Mouse (Mus musculus) bone marrow, adult 2 months (tissue): ENCODE data around the gene ccdc198. TPM values are rescaled to one million over a fixed set of nuclear protein-coding genes. Genes with fewer than 3 reads are reported as not detected.
A peak's percentile ranks its signal among the peaks of the same experiment; 100 is the strongest.
"Not testable (repeated sequence)": the region's sequence is repeated elsewhere in the genome, so short reads cannot be mapped to it uniquely, and the experiment has no call there.

Experiments used
- H3K27ac ChIP-seq: fragments of 200-500 bp; 2 replicates; pipeline ENCODE4 v1.5.1; 2012; ENCODE audit warnings: low read depth, mild to moderate bottlenecking, control low read depth, inconsistent platforms, low read length; ENCODE audit not compliant: control insufficient read depth, poor library complexity, insufficient read depth
- H3K4me1 ChIP-seq: fragments of 200-500 bp; 2 replicates; pipeline ENCODE4 v1.6.1; 2011; ENCODE audit warnings: low read length; ENCODE audit not compliant: control insufficient read depth, insufficient read depth
- H3K4me3 ChIP-seq: fragments of 200-500 bp; replicated peaks from 2 replicates; pipeline ENCODE3; 2011; ENCODE audit warnings: mild to moderate bottlenecking, low read depth, low read length, control low read depth; ENCODE audit not compliant: control insufficient read depth
- CTCF ChIP-seq: fragments of 200-500 bp; IDR thresholded peaks from 2 replicates; pipeline ENCODE4 v1.5.1; 2011; ENCODE audit warnings: low read length, control low read depth; ENCODE audit not compliant: control insufficient read depth, insufficient read depth
- POLR2A ChIP-seq: fragments of 200-500 bp; IDR thresholded peaks from 2 replicates; pipeline ENCODE4 v1.6.1; 2011; ENCODE audit warnings: low read depth, mild to moderate bottlenecking, control low read depth, low read length, borderline replicate concordance; ENCODE audit not compliant: control insufficient read depth
- WGBS: fragments of 180-500 bp; shearing (Covaris S2); methylation state at CpG from one replicate; pipeline ENCODE4 v1.1.7; 2018; 5-methylcytosine and 5-hydroxymethylcytosine counted together
- polyA plus RNA-seq: library from polyadenylated mRNA; stranded (reverse); fragments of >200 nt; gene quantifications from 2 replicates; pipeline ENCODE4 v1.2.4, GENCODE M21; 2011; ENCODE audit warnings: low replicate concordance; ENCODE audit not compliant: missing spikeins, insufficient read depth, insufficient read length

Gene ccdc198
- polyA plus RNA-seq, 1 experiment: not detected

DNA sequence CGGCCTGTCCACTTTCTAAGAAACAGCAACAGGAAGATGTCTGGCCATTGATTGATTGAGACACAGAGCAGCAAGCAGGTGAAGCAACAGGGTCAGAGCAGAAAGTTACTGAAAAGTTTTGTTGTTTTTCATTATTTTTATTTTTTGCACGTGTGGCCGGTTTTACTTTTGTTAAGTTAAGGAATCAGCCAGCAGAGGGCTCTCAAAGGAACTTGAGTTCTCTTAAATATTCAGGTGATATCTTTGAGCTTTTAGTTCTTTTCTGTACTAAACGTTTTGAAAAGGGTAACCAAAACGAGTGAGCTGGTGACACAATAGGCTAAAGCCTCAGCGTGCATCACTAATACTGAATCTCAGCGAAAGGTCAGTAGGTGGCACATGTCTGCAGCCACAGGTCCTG, 26.6 kb downstream of the ccdc198 start:
- no peak overlapping the region for H3K4me3 ChIP-seq
- TF ChIP-seq POLR2A: no peak
- TF ChIP-seq CTCF: no peak
- no peaks in the 10 kb centered on the region; the same call in 1 of the 2 replicates for H3K4me1 ChIP-seq
- WGBS: 69% methylated on average over 7 of the region's 7 CpGs
- H3K27ac ChIP-seq: no peak overlapping the region

GRCm38 (mm10) chr14:49210215-49210614, 35.1 kb downstream of the ccdc198 start:
- not testable (repeated sequence) for H3K27ac ChIP-seq, H3K4me1 ChIP-seq, H3K4me3 ChIP-seq
- 34% methylated on average over 3 of the region's 3 CpGs for WGBS

- Histone ChIP-seq H3K4me1 (no peaks in the 10 kb centered on the region), H3K27ac (no peak overlapping the region), H3K4me3 (no peak overlapping the region)
- no peak for TF ChIP-seq POLR2A
- TF ChIP-seq CTCF: no peak
- 64% methylated on average over 9 of the region's 9 CpGs for WGBS
These were observed 44.0 kb downstream of the ccdc198 start for GRCm38 (mm10) chr14:49201073-49201778.

- TF ChIP-seq POLR2A (no peak), CTCF (no peak)
- WGBS: 91% methylated on average over 2 of the region's 2 CpGs
- no peak overlapping the region for H3K27ac ChIP-seq
- H3K4me1 ChIP-seq: no peaks in the 10 kb centered on the region
- no peak overlapping the region for H3K4me3 ChIP-seq
These were observed 48.2 kb downstream of the ccdc198 start for GRCm38 (mm10) chr14:49197031-49197527.

DNA sequence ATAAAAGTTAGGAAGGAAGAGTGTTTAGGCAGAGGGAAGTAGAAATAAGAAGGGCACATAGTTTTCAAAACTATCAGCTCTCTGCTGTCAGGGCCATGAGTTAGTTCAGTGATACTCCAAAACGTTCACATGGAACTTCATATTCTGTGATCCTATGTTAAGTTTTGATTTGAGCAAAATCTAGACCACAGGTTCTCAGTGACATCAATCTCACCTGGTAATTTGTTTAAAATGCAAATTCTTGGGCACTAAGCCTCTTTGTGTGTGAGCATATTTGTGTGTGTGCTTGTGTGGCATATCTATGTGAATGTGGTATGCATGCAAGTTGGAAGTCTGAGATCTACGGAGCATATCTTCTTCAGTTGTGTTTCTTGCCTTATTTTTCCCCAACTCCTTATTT, 59.0 kb downstream of the ccdc198 start:
- Histone ChIP-seq H3K4me1 (no peaks in the 10 kb centered on the region), H3K4me3 (no peak overlapping the region), H3K27ac (no peak overlapping the region)
- WGBS: 78% methylated on average over 2 of the region's 2 CpGs
- TF ChIP-seq POLR2A (no peak), CTCF (no peak)

DNA sequence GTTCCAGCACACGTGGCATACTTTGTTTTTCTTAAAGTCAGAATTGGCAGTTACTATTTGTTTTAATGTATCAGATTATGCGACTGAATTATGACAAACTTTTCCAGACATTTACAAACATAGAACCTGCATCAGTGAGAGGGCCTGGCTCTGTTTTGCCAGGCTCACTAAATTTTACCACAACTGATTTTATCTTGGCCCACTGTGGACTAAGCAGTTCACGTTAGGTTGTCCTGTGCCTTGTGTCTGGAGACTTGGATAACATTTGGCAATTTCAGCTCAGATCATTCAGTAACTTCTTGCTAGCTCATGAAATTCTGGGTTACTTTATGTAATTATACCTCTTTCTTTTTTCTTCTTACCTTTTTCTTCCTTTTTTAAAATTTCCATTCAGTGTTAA, 65.5 kb downstream of the ccdc198 start:
- WGBS: 70% methylated on average over 3 of the region's 3 CpGs

DNA sequence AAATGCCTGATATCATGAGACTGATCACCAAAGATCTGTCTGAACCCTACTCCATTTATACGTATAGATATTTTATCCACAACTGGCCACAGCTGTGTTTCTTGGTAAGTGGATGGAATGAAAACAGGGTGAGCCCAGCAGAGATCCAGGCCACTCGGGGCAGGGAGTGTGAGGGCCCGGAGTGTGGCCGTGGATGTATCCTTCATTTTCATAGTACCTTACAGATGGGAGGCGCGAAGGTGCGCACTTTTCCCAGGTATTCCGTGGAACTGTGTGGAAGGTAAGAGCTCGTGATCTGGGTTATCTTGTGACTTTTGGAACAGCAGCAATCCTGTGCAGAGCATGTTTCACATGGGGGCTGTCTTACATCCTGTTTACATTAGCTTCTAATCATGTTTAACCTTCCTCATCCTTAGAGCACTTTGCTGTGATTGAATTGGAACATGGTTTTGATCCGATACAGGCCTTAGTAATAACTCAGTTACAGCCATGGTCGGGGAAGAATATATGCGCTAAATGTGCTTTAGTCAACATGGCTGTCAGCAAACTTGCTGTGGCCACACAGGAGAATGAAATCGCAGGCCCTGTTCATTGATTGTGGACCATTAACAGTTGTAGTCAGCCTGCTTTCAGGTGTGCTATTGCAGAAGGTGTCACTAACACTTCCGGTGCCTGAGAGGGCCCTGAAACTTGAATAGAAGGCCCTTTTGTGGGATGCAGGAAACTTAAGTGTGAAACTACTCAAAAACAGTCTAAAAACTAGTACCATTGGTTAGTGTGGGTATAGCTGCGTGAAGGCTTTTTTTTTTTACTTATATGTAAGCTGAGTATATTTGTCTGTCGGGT, 71.8 kb downstream of the ccdc198 start:
- TF ChIP-seq POLR2A (no peak), CTCF (no peak)
- Histone ChIP-seq H3K4me3 (peak overlapping the region; percentile 74), H3K4me1 (peaks cover 1% of the 10 kb centered on the region; the same call in 1 of the 2 replicates), H3K27ac (no peak overlapping the region)
- 55% methylated on average over 16 of the region's 16 CpGs for WGBS

More for the DNA sequence above, 65.5 kb downstream of the ccdc198 start:
- Histone ChIP-seq H3K4me1 (no peaks in the 10 kb centered on the region), H3K4me3 (no peak overlapping the region), H3K27ac (no peak overlapping the region)
- TF ChIP-seq CTCF (no peak), POLR2A (no peak)

- under 1% methylated on average over 46 of the region's 46 CpGs for WGBS
- H3K4me3 ChIP-seq: peak overlapping the region; percentile 74
- H3K4me1 ChIP-seq: peaks cover 1% of the 10 kb centered on the region; the same call in 1 of the 2 replicates
- no peak for TF ChIP-seq POLR2A
- TF ChIP-seq CTCF: no peak
- H3K27ac ChIP-seq: peak overlapping the region; percentile 87
These were observed 72.7 kb downstream of the ccdc198 start for GRCm38 (mm10) chr14:49172582-49172988.
